Mouse (Mus musculus) adrenal gland, adult 18-20 months (tissue): ENCODE results near the gene Cep89. TPM values are rescaled to one million over a fixed set of nuclear protein-coding genes. Genes with fewer than 3 reads are reported as not detected.

Experiments
- DNase-seq, 2 experiments: peaks; one replicate each; pipeline ENCODE4 v3.0.0; 2021 to 2022; ENCODE audit warnings: low spot score in 2 of 2
- total RNA-seq, 2 experiments: library from RNA; stranded (reverse); gene quantifications; 1 replicate in 1 of 2; 2 replicates in 1 of 2; pipeline ENCODE4 v1.2.3; 2021

The Cep89 gene
- total RNA-seq, 2 experiments from 2014 or later: 11.9 to 16.0 TPM

DNA sequence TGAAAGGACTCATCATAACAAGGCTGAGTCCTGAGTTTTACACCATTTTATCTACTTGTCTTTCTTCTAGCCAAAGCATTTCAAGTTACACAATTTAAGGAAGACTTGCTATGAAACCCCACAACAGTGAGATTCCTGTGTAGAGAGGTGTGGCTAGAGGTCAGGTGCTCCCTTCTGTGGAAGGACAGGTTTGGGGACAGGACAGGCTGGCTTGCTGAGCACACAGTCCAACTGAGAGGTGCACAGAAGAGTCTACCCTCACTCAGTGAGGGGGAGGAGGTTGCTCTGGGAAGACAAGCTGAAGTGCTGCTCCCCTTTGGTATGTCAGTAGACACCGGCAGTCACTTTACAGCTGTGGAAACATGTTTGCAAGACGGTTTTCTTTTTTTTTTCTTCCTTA lies 79.6 kb downstream of the Cep89 start:
- DNase-seq: no peak

GRCm38 (mm10) chr7:35485126-35485525 lies 88.3 kb downstream of the Cep89 start:
- DNase-seq: no peak

GRCm38 (mm10) chr7:35486553-35486952 lies 89.7 kb downstream of the Cep89 start:
- no peak for DNase-seq

Other genes starting within 250 kb of the Cep89 start
- 10 to 100 TPM in 1 of 2 experiments, 1 to 10 TPM in 1; 8.6 to 19.4 TPM for gene Slc7a10, start 210.7 kb upstream of the Cep89 start, total RNA-seq
- gene Lrp3, start 181.5 kb upstream of the Cep89 start, total RNA-seq: 10 to 100 TPM; 17.7 to 20.0 TPM
- 10 to 100 TPM; 15.4 to 16.7 TPM for gene Gpatch1, start 78.6 kb upstream of the Cep89 start, total RNA-seq
- gene Rhpn2, start 62.9 kb upstream of the Cep89 start, total RNA-seq: 1 to 10 TPM; 1.7 to 2.4 TPM
- gene Faap24, start 199 bp upstream of the Cep89 start, total RNA-seq: 1 to 10 TPM; 5.2 to 6.9 TPM
- gene Slc7a9, start 51.8 kb downstream of the Cep89 start, total RNA-seq: not detected
- gene Tdrd12, start 140.7 kb downstream of the Cep89 start, total RNA-seq: under 1 TPM; 0.07 to 0.10 TPM
- 10 to 100 TPM; 51.1 to 53.2 TPM for gene Nudt19, start 159.3 kb downstream of the Cep89 start, total RNA-seq
- gene Rgs9bp, start 188.5 kb downstream of the Cep89 start, total RNA-seq: under 1 TPM; 0.29 to 0.30 TPM
- gene Ankrd27, start 189.2 kb downstream of the Cep89 start, total RNA-seq: 10 to 100 TPM; 28.7 to 30.2 TPM